Mouse (Mus musculus) G1E (cell line): ENCODE measurements around the gene Ptgfr.

Source experiments
- CTCF ChIP-seq: IDR thresholded peaks from 2 replicates; pipeline ENCODE4 v1.5.1; 2012; ENCODE audit warnings: low read depth, low read length, inconsistent platforms, mixed read lengths
- GATA1 ChIP-seq: IDR thresholded peaks from 2 replicates; pipeline ENCODE4 v1.6.1; 2012; ENCODE audit warnings: borderline replicate concordance, low read length, inconsistent platforms, mixed read lengths
- GATA2 ChIP-seq: IDR thresholded peaks from 2 replicates; pipeline ENCODE4 v1.6.1; 2012; ENCODE audit warnings: low read depth, low read length, inconsistent platforms, borderline replicate concordance
- POLR2AphosphoS5 ChIP-seq: IDR thresholded peaks from 2 replicates; pipeline ENCODE4 v1.6.1; 2012; ENCODE audit warnings: low read depth, low read length, inconsistent platforms; ENCODE audit not compliant: insufficient replicate concordance
- TAL1 ChIP-seq: conservative IDR thresholded peaks from 2 replicates; pipeline ENCODE4 v1.6.1; 2012; ENCODE audit warnings: low read depth, low read length, inconsistent platforms, mixed read lengths

DNA sequence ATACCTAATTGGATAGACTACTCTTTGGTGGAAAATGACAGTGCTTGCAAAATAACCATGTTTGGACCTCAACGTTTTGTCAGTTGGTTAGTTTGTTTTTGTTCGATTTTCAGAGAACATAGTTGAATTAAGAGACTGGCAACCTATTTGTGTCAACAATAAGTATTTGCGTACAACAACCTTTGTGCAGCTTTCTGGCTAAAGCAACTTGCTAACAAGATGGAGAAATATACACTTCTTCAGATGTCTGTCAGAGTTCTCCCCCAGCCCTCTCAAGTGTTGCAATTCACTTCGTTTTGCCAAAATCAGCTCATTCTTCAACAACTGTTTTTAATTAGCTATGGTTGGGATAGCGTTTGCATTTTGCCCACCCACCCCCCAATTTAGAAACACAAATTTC, 46.5 kb upstream of the Ptgfr start:
- TF ChIP-seq CTCF (no peak), GATA1 (no peak), GATA2 (no peak), TAL1 (no peak), POLR2AphosphoS5 (no peak)
